Mouse (Mus musculus) myocyte (in vitro differentiated cells): ENCODE results near the gene Nme4. TPM values are rescaled to one million over a fixed set of nuclear protein-coding genes. Genes with fewer than 3 reads are reported as not detected.

Source experiments
- H3K27me3 ChIP-seq: one replicate; pipeline ENCODE4 v1.6.1; 2011; ENCODE audit not compliant: control insufficient read depth, insufficient read depth, insufficient read length
- H3K36me3 ChIP-seq: one replicate; pipeline ENCODE4 v1.6.1; 2011; ENCODE audit not compliant: control insufficient read depth, insufficient read depth
- H3K4me2 ChIP-seq: one replicate; pipeline ENCODE4 v1.6.1; 2011; ENCODE audit warnings: low read depth, control low read depth
- H3K4me3 ChIP-seq: one replicate; pipeline ENCODE4 v1.5.1; 2011; ENCODE audit warnings: mild to moderate bottlenecking, control low read depth, moderate library complexity
- H3K79me2 ChIP-seq: one replicate; pipeline ENCODE4 v1.6.1; 2011; ENCODE audit not compliant: control insufficient read depth, insufficient read depth
- H3ac ChIP-seq: one replicate; pipeline ENCODE4 v1.6.1; 2011; ENCODE audit not compliant: control insufficient read depth, insufficient read length
- CEBPB ChIP-seq: IDR thresholded peaks from 2 replicates; pipeline ENCODE4 v1.6.1; 2011; ENCODE audit warnings: mild to moderate bottlenecking, moderate library complexity; ENCODE audit not compliant: poor library complexity, insufficient read depth, severe bottlenecking
- E2F4 ChIP-seq: IDR thresholded peaks from one replicate; pipeline ENCODE4 v1.6.1; 2011; ENCODE audit warnings: mild to moderate bottlenecking, control low read depth, moderate library complexity; ENCODE audit not compliant: insufficient read depth
- MAX ChIP-seq: IDR thresholded peaks from one replicate; pipeline ENCODE4 v1.6.1; 2011; ENCODE audit warnings: low read depth, mild to moderate bottlenecking, control low read depth
- MYOD1 ChIP-seq, 3 experiments: IDR thresholded peaks; one replicate each; pipeline ENCODE4 v1.6.1; 2011; ENCODE audit warnings: control low read depth in 2 of 3, low read depth in 2 of 3, mild to moderate bottlenecking in 2 of 3, moderate library complexity in 1 of 3; ENCODE audit not compliant: insufficient read length in 2 of 3, control insufficient read depth in 1 of 3
- MYOG ChIP-seq, 3 experiments: IDR thresholded peaks; one replicate each; pipeline ENCODE4 v1.6.1; 2011; ENCODE audit warnings: control low read depth in 2 of 3, low read depth in 2 of 3, mild to moderate bottlenecking in 2 of 3; ENCODE audit not compliant: insufficient read length in 2 of 3, control insufficient read depth in 1 of 3, insufficient read depth in 1 of 3
- POLR2A ChIP-seq: IDR thresholded peaks from one replicate; pipeline ENCODE4 v1.6.1; 2011; ENCODE audit warnings: low read depth, mild to moderate bottlenecking, control low read depth, moderate library complexity; ENCODE audit not compliant: insufficient read length
- POLR2AphosphoS2 ChIP-seq: IDR thresholded peaks from one replicate; pipeline ENCODE4 v1.6.1; 2011; ENCODE audit warnings: low read depth, control low read depth; ENCODE audit not compliant: insufficient read length
- REST ChIP-seq: IDR thresholded peaks from one replicate; pipeline ENCODE4 v1.6.1; 2011; ENCODE audit warnings: mild to moderate bottlenecking, control low read depth, moderate library complexity; ENCODE audit not compliant: insufficient read depth, insufficient read length
- SRF ChIP-seq: IDR thresholded peaks from one replicate; pipeline ENCODE4 v1.6.1; 2011; ENCODE audit warnings: low read depth; ENCODE audit not compliant: control insufficient read depth, insufficient read length
- TCF12 ChIP-seq: IDR thresholded peaks from one replicate; pipeline ENCODE4 v1.6.1; 2011; ENCODE audit warnings: mild to moderate bottlenecking, control low read depth; ENCODE audit not compliant: poor library complexity, insufficient read depth, severe bottlenecking
- TCF3 ChIP-seq: IDR thresholded peaks from one replicate; pipeline ENCODE4 v1.6.1; 2011; ENCODE audit warnings: low read depth, control low read depth; ENCODE audit not compliant: insufficient read length
- USF1 ChIP-seq: IDR thresholded peaks from one replicate; pipeline ENCODE4 v1.6.1; 2011; ENCODE audit warnings: low read depth, mild to moderate bottlenecking, control low read depth, moderate library complexity
- polyA plus RNA-seq: library from polyadenylated mRNA; unstranded; fragments of >200 nt; fragmentation: generic; extraction: Trizol; gene quantifications from one replicate; pipeline ENCODE4 v1.2.1, GENCODE M21; 2012; ENCODE audit warnings: missing spikeins

Gene Nme4
- polyA plus RNA-seq, 1 experiment: 23.9 TPM

DNA sequence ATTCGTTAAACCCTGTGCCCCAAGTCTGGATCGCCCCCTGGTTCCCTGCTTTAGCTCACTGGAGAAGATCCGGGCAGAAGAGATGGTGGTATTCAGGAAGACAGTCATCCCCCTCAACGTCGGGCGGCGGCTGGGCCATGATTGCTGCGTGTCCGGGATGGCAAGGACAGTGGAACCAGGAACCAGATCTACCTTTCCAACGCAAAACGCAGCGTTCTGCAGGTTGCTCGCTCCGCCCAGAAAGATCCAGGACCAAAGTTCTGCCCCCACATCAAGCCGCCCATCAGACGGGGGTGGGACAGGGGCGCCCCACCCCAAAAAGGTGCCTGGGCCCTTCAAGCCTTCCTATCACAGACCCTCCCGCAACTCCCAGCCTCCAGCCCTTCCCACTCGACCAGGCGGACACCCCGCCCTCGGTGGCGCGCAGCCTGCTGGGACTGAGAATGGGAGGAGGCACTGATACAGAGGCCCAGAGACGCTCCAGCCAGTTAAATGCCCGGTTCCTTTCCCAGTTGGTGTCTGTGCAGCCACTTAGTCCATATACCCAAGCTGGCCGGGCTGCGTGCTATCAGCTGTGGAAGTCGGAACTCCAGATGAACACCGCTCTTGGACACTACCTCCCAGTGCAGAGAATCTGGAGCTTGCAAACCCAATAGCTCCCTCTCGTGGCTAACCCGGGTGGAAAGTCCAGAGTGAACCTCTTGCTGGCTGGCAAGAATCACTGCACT, 5.3 kb downstream of the Nme4 start, which contains the start of gene Decr2:
Gene Decr2 (minus strand): TSS at position 433 of the 728 bp plus-strand sequence.
- Histone ChIP-seq H3K4me2 (peak within 1 kb of the TSS; percentile 96), H3K36me3 (no peaks in the 10 kb centered on the region), H3K79me2 (no peaks in the 10 kb centered on the region), H3K4me3 (peak within 1 kb of the TSS; percentile 43), H3ac (peak within 1 kb of the TSS; percentile 13), H3K27me3 (no peaks in the 10 kb centered on the region)
- TF ChIP-seq E2F4 (no peak), TCF12 (no peak), POLR2A (peak; percentile 71), MYOD1 (IDR thresholded peaks at IDR 0.05; ENCODE audit: control insufficient read depth in 1 of 3, insufficient read length in 2 of 3, low read depth in 2 of 3) (no peak), POLR2AphosphoS2 (peak; percentile 38), REST (no peak), TCF3 (no peak), SRF (no peak)

DNA sequence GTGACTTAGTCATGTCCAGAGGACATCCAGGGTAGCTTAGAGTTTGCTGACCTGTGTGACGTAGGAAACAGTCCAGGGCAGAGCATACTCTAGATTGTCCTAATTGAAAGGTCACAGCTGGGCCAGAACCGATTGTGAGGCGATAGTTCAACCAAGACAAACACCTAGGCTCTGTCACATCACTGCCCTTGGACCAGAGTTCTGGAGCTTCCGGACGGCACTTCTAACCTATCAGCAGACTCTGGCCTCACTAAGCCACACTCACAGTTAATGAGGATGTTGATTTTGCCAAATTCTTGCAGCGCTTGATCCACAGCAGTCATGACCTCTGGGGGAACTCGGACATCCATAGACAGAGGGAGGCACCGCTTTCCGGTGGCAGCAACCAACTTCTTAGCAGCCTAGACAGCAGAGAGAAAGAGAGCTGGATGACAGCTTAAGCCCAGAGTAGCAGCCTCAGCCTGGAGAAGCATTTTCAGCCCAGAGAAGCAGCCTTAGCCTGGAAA, 8.3 kb downstream of the Nme4 start:
- no peaks in the 10 kb centered on the region for H3K27me3 ChIP-seq
- no peaks in the 10 kb centered on the region for H3K79me2 ChIP-seq
- no peak overlapping the region for H3K4me3 ChIP-seq
- no peak overlapping the region for H3ac ChIP-seq
- TF ChIP-seq MYOD1 (IDR thresholded peaks at IDR 0.05; ENCODE audit: control insufficient read depth in 1 of 3, insufficient read length in 2 of 3, low read depth in 2 of 3) (no peak), POLR2A (no peak)
- no peak overlapping the region for H3K4me2 ChIP-seq
- no peaks in the 10 kb centered on the region for H3K36me3 ChIP-seq

DNA sequence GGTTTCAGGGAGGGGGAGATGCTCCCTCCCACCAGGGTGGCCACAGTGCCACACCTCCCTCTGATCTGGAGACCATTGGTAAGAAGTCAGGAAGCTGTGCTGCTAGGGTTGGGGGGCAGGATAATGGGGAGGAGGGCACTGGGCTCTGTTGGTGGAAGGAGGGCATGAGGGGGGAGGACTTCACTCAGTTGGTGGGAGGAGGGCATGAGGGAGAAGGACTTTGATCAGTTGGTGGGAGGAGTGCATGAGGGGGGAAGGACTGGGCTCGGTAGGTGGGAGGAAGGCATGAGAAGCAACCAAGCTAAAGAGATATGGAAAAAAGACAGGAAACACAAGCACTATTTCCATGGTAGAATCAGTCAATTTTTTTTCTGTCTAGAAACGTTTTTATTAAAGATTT, 14.5 kb downstream of the Nme4 start:
- Histone ChIP-seq H3ac (no peak overlapping the region), H3K36me3 (no peaks in the 10 kb centered on the region), H3K4me2 (no peak overlapping the region), H3K4me3 (no peak overlapping the region), H3K27me3 (no peaks in the 10 kb centered on the region), H3K79me2 (no peaks in the 10 kb centered on the region)
- no peak for TF ChIP-seq MYOD1 (IDR thresholded peaks at IDR 0.05; ENCODE audit: control insufficient read depth in 1 of 3, insufficient read length in 2 of 3, low read depth in 2 of 3)
- no peak for TF ChIP-seq MAX
- no peak for TF ChIP-seq SRF
- no peak for TF ChIP-seq USF1
- no peak for TF ChIP-seq CEBPB
- no peak for TF ChIP-seq E2F4
- no peak for TF ChIP-seq TCF12
- no peak for TF ChIP-seq MYOG (IDR thresholded peaks at IDR 0.05; ENCODE audit: control insufficient read depth in 1 of 3, insufficient read depth in 1 of 3, insufficient read length in 2 of 3, low read depth in 2 of 3)
- TF ChIP-seq POLR2AphosphoS2: no peak
- no peak for TF ChIP-seq REST
- TF ChIP-seq TCF3: no peak
- no peak for TF ChIP-seq POLR2A

DNA sequence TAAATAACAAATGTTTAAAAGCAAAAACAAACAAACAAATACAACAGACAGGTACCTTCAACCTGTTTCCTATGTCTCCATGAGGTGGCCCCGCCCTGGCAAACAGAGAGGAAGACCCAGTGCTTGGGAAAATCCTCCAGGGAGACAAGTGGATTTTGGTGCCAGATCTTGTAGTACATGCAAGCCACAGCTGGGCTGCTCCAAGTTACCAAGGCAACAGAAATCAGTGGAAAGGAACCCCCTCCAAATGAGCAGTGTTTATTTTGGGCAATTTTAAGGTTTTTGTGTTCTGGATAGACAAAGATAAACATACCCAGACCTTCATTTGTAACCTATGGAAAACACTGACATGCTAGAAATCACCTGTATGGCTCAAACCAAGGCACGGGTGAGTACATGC, 16.6 kb downstream of the Nme4 start:
- Histone ChIP-seq H3K27me3 (no peaks in the 10 kb centered on the region), H3K4me3 (no peak overlapping the region), H3K36me3 (no peaks in the 10 kb centered on the region), H3ac (no peak overlapping the region), H3K79me2 (no peaks in the 10 kb centered on the region), H3K4me2 (no peak overlapping the region)
- TF ChIP-seq TCF3 (no peak), TCF12 (no peak), E2F4 (no peak), MYOG (IDR thresholded peaks at IDR 0.05; ENCODE audit: control insufficient read depth in 1 of 3, insufficient read depth in 1 of 3, insufficient read length in 2 of 3, low read depth in 2 of 3) (no peak), USF1 (no peak), CEBPB (no peak)

DNA sequence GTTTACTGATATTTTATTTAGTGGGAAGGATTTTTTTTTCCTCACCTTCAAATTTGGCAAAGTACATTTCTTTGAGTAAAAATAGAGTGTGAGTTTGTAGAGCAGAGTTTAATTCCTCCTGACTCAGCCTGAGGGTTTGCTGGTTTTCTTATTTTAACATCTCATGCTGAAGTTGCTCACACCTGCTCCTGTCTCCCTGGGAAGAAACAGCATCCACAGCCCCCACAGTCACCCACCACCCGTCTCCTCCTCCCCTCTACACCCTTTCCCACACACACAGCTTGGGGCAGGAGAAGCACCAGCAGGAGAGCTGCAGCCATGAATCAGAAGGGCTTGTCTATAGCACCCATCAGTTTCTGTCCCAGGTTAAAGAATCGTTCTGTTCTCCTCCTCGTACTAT, 20.2 kb downstream of the Nme4 start:
- TF ChIP-seq TCF3: no peak
- no peak for TF ChIP-seq MYOG (IDR thresholded peaks at IDR 0.05; ENCODE audit: control insufficient read depth in 1 of 3, insufficient read depth in 1 of 3, insufficient read length in 2 of 3, low read depth in 2 of 3)
- TF ChIP-seq E2F4: no peak
- TF ChIP-seq MYOD1 (IDR thresholded peaks at IDR 0.05; ENCODE audit: control insufficient read depth in 1 of 3, insufficient read length in 2 of 3, low read depth in 2 of 3): peak in 1 of 3 experiments; percentile 58
- TF ChIP-seq MAX: no peak

More for the DNA sequence above, 20.2 kb downstream of the Nme4 start:
- Histone ChIP-seq H3ac (no peak overlapping the region), H3K36me3 (no peaks in the 10 kb centered on the region), H3K4me3 (no peak overlapping the region), H3K79me2 (no peaks in the 10 kb centered on the region), H3K27me3 (no peaks in the 10 kb centered on the region), H3K4me2 (no peak overlapping the region)
